Mouse (Mus musculus) lung, postnatal 0 days (tissue): ENCODE measurements around the gene Adk. TPM values are rescaled to one million over a fixed set of nuclear protein-coding genes. Genes with fewer than 3 reads are reported as not detected.

Experiments used
- ATAC-seq: fragments of 200-750 bp; cut with Nextera tagmentation; 2 replicates; pipeline ENCODE4 v1.8.0; 2017; ENCODE audit warnings: moderate library complexity
- DNase-seq: peaks from one replicate; pipeline ENCODE4 v3.0.0-alpha.2; 2016; ENCODE audit warnings: low spot score
- H3K27ac ChIP-seq: fragments of 300-500 bp; sonication (generic); 2 replicates; pipeline ENCODE4 v1.5.1; 2014; ENCODE audit warnings: antibody characterized with exemption, mild to moderate bottlenecking, low read length, mixed read lengths
- H3K27me3 ChIP-seq: fragments of 300-500 bp; sonication (generic); replicated peaks from 2 replicates; pipeline ENCODE4 v1.6.1; 2014; ENCODE audit warnings: low read length, mixed read lengths; ENCODE audit not compliant: insufficient read depth
- H3K36me3 ChIP-seq: fragments of 300-500 bp; sonication (generic); 2 replicates; pipeline ENCODE4 v1.6.1; 2014; ENCODE audit warnings: low read length, mixed read lengths; ENCODE audit not compliant: insufficient read depth
- H3K4me1 ChIP-seq: fragments of 300-500 bp; sonication (generic); 2 replicates; pipeline ENCODE4 v1.6.1; 2014; ENCODE audit warnings: antibody characterized with exemption, low read depth, low read length, mixed read lengths; ENCODE audit not compliant: insufficient read depth
- H3K4me2 ChIP-seq: fragments of 300-500 bp; sonication (generic); replicated peaks from 2 replicates; pipeline ENCODE4 v1.6.1; 2014; ENCODE audit warnings: low read depth, mild to moderate bottlenecking, low read length, moderate library complexity, mixed read lengths
- H3K4me3 ChIP-seq: fragments of 300-500 bp; sonication (generic); 2 replicates; pipeline ENCODE4 v1.5.1; 2014; ENCODE audit warnings: low read depth, low read length
- H3K9ac ChIP-seq: fragments of 300-500 bp; sonication (generic); replicated peaks from 2 replicates; pipeline ENCODE4 v1.6.1; 2014; ENCODE audit warnings: low read depth, mild to moderate bottlenecking
- H3K9me3 ChIP-seq: fragments of 300-500 bp; sonication (generic); 2 replicates; pipeline ENCODE4 v1.6.1; 2016; ENCODE audit warnings: low read length, mixed read lengths
- CTCF ChIP-seq: IDR thresholded peaks from 2 replicates; pipeline ENCODE4 v1.5.1; 2016; ENCODE audit warnings: antibody characterized with exemption, mild to moderate bottlenecking
- EP300 ChIP-seq: IDR thresholded peaks from 2 replicates; pipeline ENCODE4 v1.6.1; 2016; ENCODE audit warnings: antibody characterized with exemption, mild to moderate bottlenecking, control low read depth
- WGBS: fragments of 180-500 bp; shearing (Covaris S2); extraction: QIAGEN DNeasy Blood & Tissue Kit; methylation state at CpG from one replicate; pipeline ENCODE4 v1.1.7; 2014; 5-methylcytosine and 5-hydroxymethylcytosine counted together
- polyA plus RNA-seq: library from polyadenylated mRNA; unstranded; fragments of >200 nt; fragmentation: Nextera tagmentation; extraction: Ambion mirVana; gene quantifications from 2 replicates; pipeline ENCODE4 v1.2.1, GENCODE M21; 2015

Gene Adk
- polyA plus RNA-seq, 1 experiment from 2014 or later = 238 TPM

DNA sequence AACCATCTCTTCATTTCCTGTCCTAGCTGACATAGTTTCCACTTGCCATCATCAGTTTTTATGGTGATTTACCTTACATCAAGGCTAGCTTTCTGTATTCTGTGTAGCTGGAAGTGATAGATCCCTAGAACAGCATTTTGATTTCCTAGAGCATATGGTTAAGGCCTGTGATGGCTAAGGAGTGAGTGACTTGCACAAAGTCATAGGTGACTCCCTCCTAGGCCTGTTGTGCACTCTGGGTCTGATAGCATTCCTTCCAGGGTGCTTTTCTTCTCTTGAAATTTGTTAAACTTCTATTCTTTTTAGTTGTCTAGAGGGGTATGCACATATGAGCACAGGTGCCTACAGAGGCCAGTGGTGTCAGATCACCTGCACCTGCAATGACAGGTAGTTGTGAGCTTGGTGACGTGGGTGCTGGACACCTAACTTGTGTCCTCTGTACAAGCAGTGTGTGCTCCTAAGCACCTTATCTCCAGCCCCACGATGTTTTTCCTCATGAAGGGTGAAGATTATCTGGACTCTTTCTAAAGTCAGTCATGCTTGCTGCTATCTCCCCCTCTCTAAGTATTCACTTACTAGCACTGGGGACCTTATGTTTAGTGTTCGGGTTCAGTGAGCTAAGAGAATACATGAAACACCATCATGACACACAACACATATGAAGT lies 171.7 kb downstream of the Adk start:
- DNase-seq = no peak
- Histone ChIP-seq H3K4me3 (no peak overlapping the region), H3K4me1 (no peaks in the 10 kb centered on the region), H3K36me3 (no peaks in the 10 kb centered on the region), H3K9me3 (no peaks in the 10 kb centered on the region), H3K27me3 (no peaks in the 10 kb centered on the region), H3K4me2 (no peak overlapping the region), H3K27ac (no peak overlapping the region), H3K9ac (no peak overlapping the region)
- TF ChIP-seq EP300 = no peak
- no peak for TF ChIP-seq CTCF
- 84% methylated on average over 3 of the region's 3 CpGs for WGBS
- no peak for ATAC-seq

DNA sequence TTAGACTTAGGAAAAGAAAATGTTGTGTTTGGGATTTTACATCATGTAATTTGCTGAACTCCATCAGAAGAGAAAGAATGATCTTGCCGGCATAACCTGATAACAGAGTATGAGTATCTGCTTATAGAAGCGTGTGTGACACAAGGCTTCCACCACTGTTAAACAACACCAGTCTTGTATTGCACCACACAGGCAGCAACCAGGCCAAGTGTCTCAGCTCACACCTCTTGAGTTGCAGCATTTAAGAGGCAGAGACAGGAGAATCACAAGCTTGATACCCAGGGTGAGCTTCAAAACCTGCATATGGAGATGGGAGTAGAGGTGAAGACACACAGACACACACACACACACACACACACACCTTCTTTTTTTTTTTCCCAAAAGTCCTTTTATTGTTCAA lies 184.7 kb downstream of the Adk start:
- Histone ChIP-seq H3K36me3 (no peaks in the 10 kb centered on the region), H3K9ac (no peak overlapping the region), H3K4me2 (no peak overlapping the region), H3K4me1 (no peaks in the 10 kb centered on the region), H3K4me3 (no peak overlapping the region), H3K27ac (no peak overlapping the region), H3K27me3 (no peaks in the 10 kb centered on the region), H3K9me3 (no peaks in the 10 kb centered on the region)
- no peak for TF ChIP-seq EP300
- no peak for TF ChIP-seq CTCF
- ATAC-seq (no peak), DNase-seq (peak; percentile 33)
- WGBS = 75% methylated on average over 2 of the region's 2 CpGs

DNA sequence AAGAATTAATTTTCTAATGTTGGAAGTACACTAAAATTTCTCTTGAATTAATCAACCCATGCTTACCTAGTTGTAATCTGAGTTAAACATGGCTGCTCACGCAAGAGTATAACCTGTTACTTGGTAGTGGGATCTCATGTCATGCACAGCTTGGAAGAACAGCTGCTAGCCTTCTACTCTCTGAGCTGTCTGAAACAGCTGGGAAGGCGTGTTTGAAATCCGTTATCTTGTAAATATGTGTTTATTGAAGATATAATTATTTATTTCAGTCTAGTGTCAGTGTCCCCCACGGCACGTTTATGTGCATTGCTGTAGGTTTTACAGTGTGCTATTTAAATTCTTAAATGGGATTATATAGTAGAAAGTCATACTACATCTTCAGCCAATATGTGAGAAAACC lies 188.7 kb downstream of the Adk start:
- Histone ChIP-seq H3K4me1 (no peaks in the 10 kb centered on the region), H3K36me3 (no peaks in the 10 kb centered on the region), H3K27ac (no peak overlapping the region), H3K9me3 (no peaks in the 10 kb centered on the region), H3K4me2 (no peak overlapping the region), H3K9ac (no peak overlapping the region), H3K27me3 (no peaks in the 10 kb centered on the region), H3K4me3 (no peak overlapping the region)
- TF ChIP-seq EP300 (no peak), CTCF (no peak)
- WGBS = 60% methylated on average over 5 of the region's 5 CpGs
- no peak; the same call in 1 of the 2 replicates for ATAC-seq
- peak; percentile 41 for DNase-seq

DNA sequence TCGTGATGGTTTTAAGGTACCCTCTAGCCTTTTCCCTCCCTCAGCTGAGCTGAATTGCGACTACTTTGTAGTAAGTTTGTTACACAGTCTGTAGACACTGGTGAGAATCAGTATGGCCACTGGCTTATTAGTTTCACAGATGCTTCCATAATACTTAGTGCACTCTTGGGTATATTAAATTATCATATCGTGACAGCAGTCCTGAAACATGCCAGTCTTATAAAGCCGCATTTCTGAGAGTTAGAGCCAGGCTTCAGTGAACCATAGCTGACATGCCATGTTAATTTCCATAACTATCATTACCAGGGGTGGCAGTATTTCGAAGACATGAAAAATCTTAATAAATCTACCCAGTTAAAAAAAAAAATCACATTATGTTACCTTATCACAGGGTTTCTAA lies 199.0 kb downstream of the Adk start:
- 89% methylated on average over 5 of the region's 5 CpGs for WGBS
- no peak overlapping the region for H3K27ac ChIP-seq
- no peak for ATAC-seq

DNA sequence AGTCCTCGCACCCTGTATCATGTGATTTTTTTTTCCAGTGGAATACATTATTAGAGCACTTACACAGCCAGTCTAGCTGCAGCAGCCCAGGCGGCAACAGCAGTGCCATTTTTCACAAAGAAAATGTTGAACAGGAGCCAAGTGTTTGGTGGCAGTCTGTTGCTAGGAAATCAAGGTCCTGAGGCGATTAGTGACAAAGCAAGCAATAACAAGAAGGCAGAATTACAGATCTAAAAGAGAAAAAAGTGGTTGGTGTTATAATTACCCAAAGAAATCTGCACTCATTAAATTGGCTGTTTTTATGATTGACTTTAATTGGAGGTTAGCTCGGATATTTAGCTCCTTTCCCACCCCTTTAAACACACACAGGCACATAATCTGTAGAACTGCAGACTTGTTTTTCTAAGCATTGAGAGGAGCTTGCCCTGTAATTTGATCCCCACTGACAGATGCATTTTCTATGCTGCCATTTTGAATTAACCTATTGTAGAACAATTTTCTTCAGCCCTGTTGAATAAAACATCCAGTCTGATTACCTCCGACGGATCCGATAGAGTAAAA lies 200.0 kb downstream of the Adk start:
- no peak overlapping the region for H3K4me2 ChIP-seq
- TF ChIP-seq EP300 = no peak
- TF ChIP-seq CTCF = no peak
- no peak overlapping the region for H3K9ac ChIP-seq
- no peaks in the 10 kb centered on the region for H3K27me3 ChIP-seq
- no peaks in the 10 kb centered on the region for H3K36me3 ChIP-seq
- no peak overlapping the region for H3K4me3 ChIP-seq
- no peak for ATAC-seq
- H3K9me3 ChIP-seq = no peaks in the 10 kb centered on the region
- H3K27ac ChIP-seq = no peak overlapping the region
- WGBS = 52% methylated on average over 7 of the region's 7 CpGs
- peak; percentile 10 for DNase-seq
- H3K4me1 ChIP-seq = no peaks in the 10 kb centered on the region

More for the DNA sequence above, 199.0 kb downstream of the Adk start:
- H3K4me1 ChIP-seq = no peaks in the 10 kb centered on the region
- H3K9me3 ChIP-seq = no peaks in the 10 kb centered on the region
- no peaks in the 10 kb centered on the region for H3K27me3 ChIP-seq
- H3K36me3 ChIP-seq = no peaks in the 10 kb centered on the region
- no peak for DNase-seq
- no peak overlapping the region for H3K4me3 ChIP-seq
- no peak overlapping the region for H3K4me2 ChIP-seq
- TF ChIP-seq CTCF = no peak
- TF ChIP-seq EP300 = no peak
- H3K9ac ChIP-seq = no peak overlapping the region

DNA sequence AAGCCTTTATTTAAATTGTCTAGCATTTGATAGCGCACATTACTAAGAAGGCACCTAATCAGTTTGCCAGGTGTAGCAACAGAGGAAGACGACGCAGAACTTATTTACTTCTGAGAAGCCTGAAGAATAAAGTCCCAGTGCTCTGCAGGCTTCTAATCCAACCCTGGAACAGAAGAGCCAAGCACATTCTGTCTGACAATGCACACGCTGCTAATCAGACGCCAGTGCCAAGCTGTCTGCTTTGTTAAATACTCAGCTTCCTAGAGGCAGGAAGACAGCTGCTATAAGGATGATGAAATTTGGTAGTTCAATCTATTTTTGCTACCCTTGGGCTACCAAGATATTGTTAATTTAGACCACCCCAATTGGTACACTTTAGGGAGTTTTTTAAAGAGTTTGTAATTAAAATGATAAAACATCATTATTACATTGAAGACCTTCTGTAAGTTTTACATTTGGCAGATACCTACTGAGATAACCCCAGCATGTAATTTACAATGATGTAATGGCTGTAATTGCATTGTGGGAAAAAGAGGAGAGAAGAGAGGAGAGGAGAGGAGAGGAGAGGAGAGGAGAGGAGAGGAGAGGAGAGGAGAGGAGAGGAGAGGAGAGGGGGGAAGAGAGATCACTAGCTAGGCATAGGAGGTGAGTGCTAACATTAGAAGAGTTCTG lies 201.1 kb downstream of the Adk start:
- Histone ChIP-seq H3K27ac (no peak overlapping the region), H3K27me3 (no peaks in the 10 kb centered on the region), H3K9ac (no peak overlapping the region), H3K36me3 (no peaks in the 10 kb centered on the region), H3K4me1 (no peaks in the 10 kb centered on the region), H3K4me3 (no peak overlapping the region), H3K4me2 (no peak overlapping the region), H3K9me3 (no peaks in the 10 kb centered on the region)
- TF ChIP-seq CTCF (no peak), EP300 (no peak)
- DNase-seq = peak; percentile 20
- ATAC-seq = no peak
- WGBS = 67% methylated on average over 5 of the region's 5 CpGs
